Mouse (Mus musculus): ENCODE results near the gene Tbl3.

DNA sequence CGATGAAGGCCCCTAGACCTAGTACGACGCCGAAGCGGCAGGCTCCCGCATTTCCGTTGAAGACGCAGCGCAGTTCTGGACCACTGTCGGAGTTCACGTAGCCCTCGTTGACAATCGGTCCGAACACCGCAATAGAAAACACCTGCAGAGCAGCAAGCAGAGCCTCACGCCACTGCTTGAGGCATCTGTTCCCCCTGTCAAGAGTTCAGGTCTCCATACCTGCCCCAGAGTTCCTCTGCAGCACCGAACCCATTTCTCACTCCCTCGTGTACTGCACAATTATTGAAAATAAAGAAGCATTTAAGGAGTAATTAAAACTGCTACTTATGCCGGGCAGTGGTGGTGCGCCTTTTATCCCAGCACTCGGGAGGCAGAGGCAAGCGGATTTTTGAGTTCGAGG, 19.9 kb downstream of the Tbl3 start:
- TF ChIP-seq CTCF (IDR thresholded peaks at IDR 0.05) (no peak), EP300 (IDR thresholded peaks at IDR 0.05) (no peak)

All from lung, postnatal 0 days (tissue).